Mouse (Mus musculus) liver, adult 2 months (tissue): ENCODE data around the gene Sept10. TPM values are rescaled to one million over a fixed set of nuclear protein-coding genes. Genes with fewer than 3 reads are reported as not detected.
A peak's percentile ranks its signal among the peaks of the same experiment; 100 is the strongest.

Source experiments
- DNase-seq: peaks from one replicate; pipeline ENCODE4 v3.0.0-alpha.2; 2011; ENCODE audit warnings: low read depth, low spot score; ENCODE audit errors: extremely low read depth
- H3K27ac ChIP-seq: fragments of 200-500 bp; replicated peaks from 2 replicates; pipeline ENCODE4 v1.5.1; 2012; ENCODE audit warnings: low read depth, mild to moderate bottlenecking, control low read depth, inconsistent platforms, low read length; ENCODE audit not compliant: insufficient read depth
- H3K27me3 ChIP-seq: fragments of 200-500 bp; 2 replicates; pipeline ENCODE4 v1.6.1; 2012; ENCODE audit warnings: mild to moderate bottlenecking, moderate library complexity, low read length, inconsistent platforms; ENCODE audit not compliant: control insufficient read depth, insufficient read depth
- H3K36me3 ChIP-seq: fragments of 200-500 bp; 2 replicates; pipeline ENCODE4 v1.6.1; 2012; ENCODE audit warnings: low read length, inconsistent platforms; ENCODE audit not compliant: control insufficient read depth, insufficient read depth
- H3K4me1 ChIP-seq: fragments of 200-500 bp; 2 replicates; pipeline ENCODE4 v1.6.1; 2011; ENCODE audit warnings: low read length; ENCODE audit not compliant: control insufficient read depth, insufficient read depth
- H3K4me3 ChIP-seq: fragments of 200-500 bp; 2 replicates; pipeline ENCODE4 v1.5.1; 2011; ENCODE audit warnings: low read depth, mild to moderate bottlenecking, control low read depth, low read length, moderate library complexity; ENCODE audit not compliant: insufficient read depth
- H3K79me2 ChIP-seq: fragments of 200-500 bp; 2 replicates; pipeline ENCODE4 v1.6.1; 2012; ENCODE audit warnings: inconsistent platforms, mild to moderate bottlenecking, low read length, moderate library complexity; ENCODE audit not compliant: control insufficient read depth, insufficient read depth
- H3K9ac ChIP-seq: fragments of 200-500 bp; 2 replicates; pipeline ENCODE4 v1.6.1; 2012; ENCODE audit warnings: low read depth, mild to moderate bottlenecking, control low read depth, inconsistent platforms, low read length
- CTCF ChIP-seq: fragments of 200-500 bp; IDR thresholded peaks from 2 replicates; pipeline ENCODE4 v1.5.1; 2011; ENCODE audit warnings: low read depth, low read length, control low read depth
- POLR2A ChIP-seq: fragments of 200-500 bp; IDR thresholded peaks from 2 replicates; pipeline ENCODE4 v1.6.1; 2011; ENCODE audit warnings: low read length, control low read depth; ENCODE audit not compliant: insufficient read depth; ENCODE audit errors: extremely low read depth
- WGBS: fragments of 180-500 bp; shearing (Covaris S2); methylation state at CpG from one replicate; pipeline ENCODE4 v1.1.7; 2018; 5-methylcytosine and 5-hydroxymethylcytosine counted together
- polyA plus RNA-seq: library from polyadenylated mRNA; depleted of rRNA; stranded (reverse); fragments of >200 nt; gene quantifications from 2 replicates; pipeline ENCODE4 v1.2.3, GENCODE M21; 2012
- total RNA-seq: library from RNA; depleted of rRNA; stranded (reverse); fragments of >200 nt; gene quantifications from 2 replicates; pipeline ENCODE4 v1.2.3, GENCODE M21; 2014

Gene Sept10
- total and polyA plus RNA-seq, 2 experiments, result 6.7 to 18.7 TPM

GRCm38 (mm10) chr10:59166104-59166944 is 55.3 kb downstream of the Sept10 start:
- WGBS, result 82% methylated on average over 14 of the region's 14 CpGs
- Histone ChIP-seq H3K4me1 (peaks cover 3% of the 10 kb centered on the region; the same call in 1 of the 2 replicates), H3K4me3 (no peak overlapping the region), H3K79me2 (no peaks in the 10 kb centered on the region), H3K36me3 (peaks cover 8% of the 10 kb centered on the region), H3K27me3 (no peaks in the 10 kb centered on the region), H3K9ac (no peak overlapping the region), H3K27ac (no peak overlapping the region)
- no peak for TF ChIP-seq POLR2A
- peak; percentile 59 for TF ChIP-seq CTCF
- DNase-seq, result peak; percentile 35

GRCm38 (mm10) chr10:59162185-59162897 is 59.3 kb downstream of the Sept10 start:
- Histone ChIP-seq H3K9ac (no peak overlapping the region), H3K4me3 (no peak overlapping the region), H3K4me1 (peaks cover 6% of the 10 kb centered on the region), H3K79me2 (no peaks in the 10 kb centered on the region), H3K27ac (no peak overlapping the region), H3K36me3 (peaks cover 7% of the 10 kb centered on the region), H3K27me3 (no peaks in the 10 kb centered on the region)
- WGBS, result 71% methylated on average over 4 of the region's 4 CpGs
- TF ChIP-seq POLR2A, result no peak
- no peak for TF ChIP-seq CTCF
- no peak for DNase-seq

DNA sequence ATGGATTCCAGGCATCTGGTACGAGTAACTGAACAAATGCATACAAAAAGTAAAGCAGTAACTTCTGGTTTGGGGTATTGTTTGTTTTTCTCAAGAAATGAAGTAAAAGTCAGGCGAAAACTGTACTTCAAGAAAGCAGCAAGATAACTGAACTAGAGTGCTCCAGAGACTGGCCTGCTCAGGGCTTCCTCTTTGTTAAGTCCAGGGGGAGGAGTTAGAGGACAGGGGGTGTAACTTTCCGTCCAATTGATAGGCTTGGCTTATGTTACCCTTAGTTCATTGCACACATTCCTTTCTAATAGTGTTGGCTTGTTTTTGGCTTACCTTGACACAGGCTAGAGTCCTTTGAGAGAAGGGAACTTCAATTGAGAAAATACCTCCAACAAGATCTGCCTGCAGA is 63.0 kb downstream of the Sept10 start:
- 88% methylated on average over 3 of the region's 3 CpGs for WGBS
- Histone ChIP-seq H3K36me3 (peaks cover 2% of the 10 kb centered on the region), H3K79me2 (no peaks in the 10 kb centered on the region), H3K4me3 (no peak overlapping the region), H3K9ac (no peak overlapping the region), H3K27me3 (no peaks in the 10 kb centered on the region), H3K27ac (no peak overlapping the region), H3K4me1 (peaks cover 6% of the 10 kb centered on the region)
- peak; percentile 36 for DNase-seq
- TF ChIP-seq CTCF (no peak), POLR2A (no peak)

- TF ChIP-seq POLR2A (no peak), CTCF (peak; percentile 70)
These were observed 69.0 kb downstream of the Sept10 start for GRCm38 (mm10) chr10:59152544-59153081.

GRCm38 (mm10) chr10:59150938-59151657 is 70.5 kb downstream of the Sept10 start:
- TF ChIP-seq CTCF (no peak), POLR2A (no peak)
- Histone ChIP-seq H3K4me3 (no peak overlapping the region), H3K27me3 (no peaks in the 10 kb centered on the region), H3K27ac (no peak overlapping the region), H3K36me3 (no peaks in the 10 kb centered on the region), H3K4me1 (peaks cover 5% of the 10 kb centered on the region), H3K79me2 (no peaks in the 10 kb centered on the region), H3K9ac (no peak overlapping the region)
- 86% methylated on average over 10 of the region's 10 CpGs for WGBS
- no peak for DNase-seq

More at GRCm38 (mm10) chr10:59152544-59153081, 69.0 kb downstream of the Sept10 start:
- H3K4me1 ChIP-seq, result peaks cover 5% of the 10 kb centered on the region
- H3K27me3 ChIP-seq, result no peaks in the 10 kb centered on the region
- H3K36me3 ChIP-seq, result no peaks in the 10 kb centered on the region
- peak; percentile 90 for DNase-seq
- H3K4me3 ChIP-seq, result no peak overlapping the region
- no peaks in the 10 kb centered on the region for H3K79me2 ChIP-seq
- no peak overlapping the region for H3K9ac ChIP-seq
- H3K27ac ChIP-seq, result no peak overlapping the region
- 7% methylated on average over 5 of the region's 5 CpGs for WGBS
